Mouse (Mus musculus): ENCODE data around the gene Nfkbia.

Nfkbia gene

GRCm38 (mm10) chr12:55490722-55491449, 1.6 kb downstream of the Nfkbia start:
- DNase-seq (ENCODE audit: inconsistent age in 2 of 2, low spot score in 1 of 2) = peak; percentile 56 to 87

GRCm38 (mm10) chr12:55489986-55490721, 2.3 kb downstream of the Nfkbia start:
- peak; percentile 47 to 77 for DNase-seq (ENCODE audit: inconsistent age in 2 of 2, low spot score in 1 of 2)

GRCm38 (mm10) chr12:55488661-55489447, 3.6 kb downstream of the Nfkbia start:
- DNase-seq (ENCODE audit: inconsistent age in 2 of 2, low spot score in 1 of 2) = peak in 1 of 2 experiments; percentile 69

GRCm38 (mm10) chr12:55487843-55488660, 4.4 kb downstream of the Nfkbia start:
- DNase-seq (ENCODE audit: inconsistent age in 2 of 2, low spot score in 1 of 2) = peak in 1 of 2 experiments; percentile 52

GRCm38 (mm10) chr12:55486923-55487674, 5.3 kb downstream of the Nfkbia start:
- DNase-seq (ENCODE audit: inconsistent age in 2 of 2, low spot score in 1 of 2) = no peak

GRCm38 (mm10) chr12:55484800-55485199, 7.6 kb downstream of the Nfkbia start:
- no peak for DNase-seq (ENCODE audit: inconsistent age in 2 of 2, low spot score in 1 of 2)

GRCm38 (mm10) chr12:55484079-55484774, 8.2 kb downstream of the Nfkbia start:
- no peak for DNase-seq (ENCODE audit: inconsistent age in 2 of 2, low spot score in 1 of 2)

GRCm38 (mm10) chr12:55483591-55483990, 8.9 kb downstream of the Nfkbia start:
- DNase-seq (ENCODE audit: inconsistent age in 2 of 2, low spot score in 1 of 2) = no peak

- DNase-seq (ENCODE audit: inconsistent age in 2 of 2, low spot score in 1 of 2) = no peak
These were observed 9.7 kb downstream of the Nfkbia start for GRCm38 (mm10) chr12:55482732-55483131.

- DNase-seq (ENCODE audit: inconsistent age in 2 of 2, low spot score in 1 of 2) = peak in 1 of 2 experiments; percentile 69
These were observed 10.7 kb downstream of the Nfkbia start for GRCm38 (mm10) chr12:55481739-55482138.

GRCm38 (mm10) chr12:55480471-55481153, 11.8 kb downstream of the Nfkbia start:
- DNase-seq (ENCODE audit: inconsistent age in 2 of 2, low spot score in 1 of 2) = peak in 1 of 2 experiments; percentile 32

- DNase-seq (ENCODE audit: inconsistent age in 2 of 2, low spot score in 1 of 2) = no peak
These were observed 13.5 kb downstream of the Nfkbia start for GRCm38 (mm10) chr12:55478901-55479300.

- DNase-seq (ENCODE audit: inconsistent age in 2 of 2, low spot score in 1 of 2) = no peak
These were observed 18.3 kb downstream of the Nfkbia start for GRCm38 (mm10) chr12:55474209-55474583.

GRCm38 (mm10) chr12:55473250-55474208, 18.9 kb downstream of the Nfkbia start:
- DNase-seq (ENCODE audit: inconsistent age in 2 of 2, low spot score in 1 of 2) = peak; percentile 83 to 94

GRCm38 (mm10) chr12:55471344-55471743, 21.1 kb downstream of the Nfkbia start:
- no peak for DNase-seq (ENCODE audit: inconsistent age in 2 of 2, low spot score in 1 of 2)

GRCm38 (mm10) chr12:55470442-55470841, 22.0 kb downstream of the Nfkbia start:
- DNase-seq (ENCODE audit: inconsistent age in 2 of 2, low spot score in 1 of 2) = no peak

- peak in 1 of 2 experiments; percentile 55 for DNase-seq (ENCODE audit: inconsistent age in 2 of 2, low spot score in 1 of 2)
These were observed 24.9 kb downstream of the Nfkbia start for GRCm38 (mm10) chr12:55467331-55468180.

Data from adrenal gland, adult (tissue).